Mouse (Mus musculus): Measurements from ENCODE around the gene Galnt2. TPM values are rescaled to one million over a fixed set of nuclear protein-coding genes. Genes with fewer than 3 reads are reported as not detected.

Gene Galnt2
- polyA plus RNA-seq, 1 experiment from 2014 or later: 84.8 TPM

DNA sequence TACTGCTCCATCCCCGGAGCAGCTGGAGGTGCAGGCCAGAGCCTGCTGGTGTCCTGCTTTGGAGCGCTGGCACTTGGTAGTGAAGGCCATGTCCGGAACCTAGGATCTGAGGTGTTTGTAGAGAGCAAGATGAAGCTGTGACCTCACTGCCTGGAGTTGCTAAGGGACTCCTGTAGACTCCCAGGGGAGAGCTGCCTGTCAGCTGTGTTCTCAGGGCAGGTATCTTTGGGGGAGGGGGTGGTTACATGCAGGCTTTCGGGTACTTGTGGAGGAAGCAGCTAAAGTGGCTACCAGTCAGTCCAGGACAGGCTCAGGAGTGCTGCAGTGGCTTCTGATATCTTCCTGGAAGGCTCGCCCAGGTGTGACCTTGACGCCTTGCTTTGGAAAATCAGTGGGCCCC is 8.2 kb downstream of the Galnt2 start:
- H3K9ac ChIP-seq: no peak overlapping the region
- H3K27me3 ChIP-seq: no peaks in the 10 kb centered on the region
- H3K36me3 ChIP-seq: peaks cover 7% of the 10 kb centered on the region; the same call in 1 of the 2 replicates
- H3K4me1 ChIP-seq: peaks cover 56% of the 10 kb centered on the region
- H3K4me2 ChIP-seq (replicated peaks): no peak overlapping the region
- 81% methylated on average over 6 of the region's 6 CpGs for WGBS
- ATAC-seq (ENCODE audit: low FRiP score): no peak
- 0 out of 2 replicates have a peak, but pooled peaks cover 3% of the 10 kb centered on the region for H3K9me3 ChIP-seq (replicated peaks)
- H3K4me3 ChIP-seq: no peak overlapping the region
- no peak overlapping the region for H3K27ac ChIP-seq

GRCm38 (mm10) chr8:124240932-124241331 is 9.7 kb downstream of the Galnt2 start:
- H3K27me3 ChIP-seq: no peaks in the 10 kb centered on the region

DNA sequence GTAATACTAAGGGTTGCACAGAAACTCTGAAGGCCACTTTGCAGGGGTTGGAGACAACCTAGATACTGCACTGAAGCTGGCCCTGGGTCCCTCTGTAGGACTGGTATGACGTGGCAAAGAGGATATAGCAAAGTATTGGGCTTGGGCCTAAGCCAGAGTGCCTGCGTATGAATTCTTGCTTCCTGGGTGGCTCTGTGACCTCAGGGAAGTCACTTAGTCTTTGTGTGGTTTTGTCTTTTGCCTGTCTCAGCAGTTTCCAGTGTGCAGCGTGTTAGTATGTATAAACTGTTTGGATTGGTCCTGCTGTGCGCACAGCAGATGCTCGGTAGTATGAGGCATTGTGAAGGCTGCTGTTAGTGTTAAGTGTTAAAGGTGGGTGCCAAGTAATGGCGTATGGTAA is 11.0 kb downstream of the Galnt2 start:
- WGBS: 86% methylated on average over 6 of the region's 6 CpGs
- ATAC-seq (ENCODE audit: low FRiP score): no peak
- H3K4me2 ChIP-seq (replicated peaks): no peak overlapping the region
- H3K4me3 ChIP-seq: no peak overlapping the region
- no peak overlapping the region for H3K27ac ChIP-seq
- H3K4me1 ChIP-seq: peaks cover 38% of the 10 kb centered on the region
- peaks cover 12% of the 10 kb centered on the region; the same call in 1 of the 2 replicates for H3K36me3 ChIP-seq
- H3K27me3 ChIP-seq: no peaks in the 10 kb centered on the region
- 0 out of 2 replicates have a peak, but pooled peaks cover 3% of the 10 kb centered on the region for H3K9me3 ChIP-seq (replicated peaks)
- no peak overlapping the region for H3K9ac ChIP-seq

More at GRCm38 (mm10) chr8:124240932-124241331, 9.7 kb downstream of the Galnt2 start:
- peak overlapping the region; percentile 64 for H3K27ac ChIP-seq
- H3K9ac ChIP-seq: no peak overlapping the region
- H3K4me3 ChIP-seq: no peak overlapping the region
- 70% methylated on average over 8 of the region's 8 CpGs for WGBS
- H3K36me3 ChIP-seq: peaks cover 12% of the 10 kb centered on the region; the same call in 1 of the 2 replicates
- 0 out of 2 replicates have a peak, but pooled peaks cover 3% of the 10 kb centered on the region for H3K9me3 ChIP-seq (replicated peaks)
- ATAC-seq (ENCODE audit: low FRiP score): no peak
- peaks cover 47% of the 10 kb centered on the region for H3K4me1 ChIP-seq
- no peak overlapping the region for H3K4me2 ChIP-seq (replicated peaks)

DNA sequence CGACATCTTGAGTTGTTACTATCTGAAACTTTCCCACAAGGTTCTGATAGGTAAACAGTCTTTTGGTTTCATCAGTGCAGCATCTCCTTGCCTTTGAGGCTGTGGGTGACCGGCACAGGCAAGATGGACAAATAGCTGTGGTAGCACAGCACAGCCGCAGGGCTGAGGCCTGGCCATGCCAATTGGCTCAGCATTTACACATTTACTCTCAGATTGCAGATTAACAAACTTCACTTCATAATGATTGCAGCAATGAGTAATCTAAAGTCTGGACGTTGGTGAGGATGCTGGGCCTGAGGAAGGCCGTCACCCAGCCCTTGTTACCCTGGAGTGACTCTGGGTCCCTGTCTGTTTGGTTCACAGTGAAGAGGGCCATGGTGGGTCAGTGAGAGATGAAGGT is 11.7 kb downstream of the Galnt2 start:
- Histone ChIP-seq H3K4me2 (replicated peaks) (no peak overlapping the region), H3K9me3 (replicated peaks) (0 out of 2 replicates have a peak, but pooled peaks cover 3% of the 10 kb centered on the region), H3K4me3 (no peak overlapping the region), H3K27ac (no peak overlapping the region), H3K27me3 (no peaks in the 10 kb centered on the region), H3K36me3 (peaks cover 12% of the 10 kb centered on the region; the same call in 1 of the 2 replicates), H3K9ac (no peak overlapping the region), H3K4me1 (peaks cover 36% of the 10 kb centered on the region)
- WGBS: 96% methylated on average over 5 of the region's 5 CpGs
- no peak for ATAC-seq (ENCODE audit: low FRiP score)

DNA sequence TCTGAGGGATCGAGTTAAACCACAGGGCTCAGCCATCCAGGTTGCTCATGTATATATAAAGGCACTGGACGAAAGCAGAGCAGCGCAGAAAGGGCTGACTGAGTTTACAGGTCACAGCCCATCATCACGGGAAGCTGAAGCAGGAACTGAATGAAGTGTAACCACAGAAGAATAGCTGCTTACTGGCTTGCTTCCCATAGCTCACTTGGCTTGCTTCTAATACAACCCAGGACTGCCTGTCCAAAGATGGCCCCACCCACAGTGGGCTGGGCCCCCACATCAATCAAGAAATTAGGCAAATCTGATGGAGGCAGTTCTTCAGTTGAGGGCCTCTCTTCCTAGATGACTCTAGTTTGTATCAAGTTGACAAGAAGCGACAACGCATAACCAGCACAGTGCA is 16.4 kb downstream of the Galnt2 start:
- WGBS: 84% methylated on average over 6 of the region's 6 CpGs
- H3K36me3 ChIP-seq: peaks cover 12% of the 10 kb centered on the region; the same call in 1 of the 2 replicates

DNA sequence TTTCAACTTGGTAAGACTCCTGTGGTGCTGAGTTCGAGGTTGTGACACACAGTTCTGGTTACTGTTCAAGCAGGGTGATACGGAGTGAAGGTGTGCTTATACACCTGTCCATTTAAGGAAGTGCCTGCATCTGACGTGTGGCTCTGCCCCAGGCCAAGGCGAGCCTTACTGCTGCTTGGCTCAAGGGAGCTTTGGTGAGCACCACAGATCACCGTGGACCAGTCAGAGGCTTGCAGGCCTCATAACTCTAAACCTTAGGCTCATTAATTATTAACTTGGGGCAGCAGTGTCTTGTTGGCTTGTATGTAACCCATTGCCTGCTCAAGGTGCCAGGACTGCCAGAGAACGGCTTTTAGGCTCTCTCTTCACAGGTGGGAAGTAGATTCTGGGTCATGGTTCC is 17.5 kb downstream of the Galnt2 start:
- 92% methylated on average over 6 of the region's 6 CpGs for WGBS
- 0 out of 2 replicates have a peak, but pooled peaks cover under 1% of the 10 kb centered on the region for H3K9me3 ChIP-seq (replicated peaks)
- H3K36me3 ChIP-seq: peaks cover 12% of the 10 kb centered on the region; the same call in 1 of the 2 replicates
- no peak for ATAC-seq (ENCODE audit: low FRiP score)
- no peak overlapping the region for H3K9ac ChIP-seq
- H3K4me3 ChIP-seq: no peak overlapping the region
- no peak overlapping the region for H3K27ac ChIP-seq
- peaks cover 23% of the 10 kb centered on the region for H3K4me1 ChIP-seq
- no peaks in the 10 kb centered on the region for H3K27me3 ChIP-seq
- no peak overlapping the region for H3K4me2 ChIP-seq (replicated peaks)

More for the DNA sequence above, 16.4 kb downstream of the Galnt2 start:
- no peak overlapping the region for H3K4me2 ChIP-seq (replicated peaks)
- H3K27me3 ChIP-seq: no peaks in the 10 kb centered on the region
- no peak for ATAC-seq (ENCODE audit: low FRiP score)
- no peak overlapping the region for H3K27ac ChIP-seq
- H3K4me1 ChIP-seq: peaks cover 16% of the 10 kb centered on the region
- 0 out of 2 replicates have a peak, but pooled peaks cover 3% of the 10 kb centered on the region for H3K9me3 ChIP-seq (replicated peaks)
- H3K4me3 ChIP-seq: no peak overlapping the region
- H3K9ac ChIP-seq: no peak overlapping the region

DNA sequence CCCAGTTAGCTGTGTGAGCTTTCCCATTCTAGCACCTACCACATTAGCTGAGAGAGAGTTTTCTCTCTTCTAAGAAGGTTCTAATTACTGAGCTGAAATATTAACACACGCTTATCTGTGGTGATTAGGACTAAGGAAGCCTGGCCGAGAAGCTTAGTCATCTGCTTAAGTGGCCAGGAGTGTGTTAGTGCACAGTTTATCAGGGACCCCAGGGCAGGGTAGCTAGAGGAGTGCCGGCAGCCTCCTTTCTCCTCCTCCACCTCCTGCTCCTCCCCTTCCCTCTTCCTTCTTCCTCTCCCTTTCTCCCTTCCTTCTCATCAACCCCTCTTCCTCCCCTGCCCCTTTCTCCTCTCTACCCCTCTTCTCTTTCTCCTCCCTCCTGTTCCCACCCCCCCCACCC is 19.1 kb downstream of the Galnt2 start:
- Histone ChIP-seq H3K36me3 (no peaks in the 10 kb centered on the region), H3K27me3 (no peaks in the 10 kb centered on the region), H3K4me3 (no peak overlapping the region), H3K27ac (no peak overlapping the region), H3K4me1 (peaks cover 23% of the 10 kb centered on the region), H3K4me2 (replicated peaks) (no peak overlapping the region), H3K9me3 (replicated peaks) (no peaks in the 10 kb centered on the region), H3K9ac (no peak overlapping the region)
- ATAC-seq (ENCODE audit: low FRiP score): no peak
- WGBS: 40% methylated on average over 3 of the region's 3 CpGs

- no peak overlapping the region for H3K4me3 ChIP-seq
- H3K36me3 ChIP-seq: no peaks in the 10 kb centered on the region
- WGBS: 21% methylated on average over 4 of the region's 4 CpGs
- no peak overlapping the region for H3K4me2 ChIP-seq (replicated peaks)
- H3K27me3 ChIP-seq: no peaks in the 10 kb centered on the region
- ATAC-seq (ENCODE audit: low FRiP score): no peak
- no peaks in the 10 kb centered on the region for H3K9me3 ChIP-seq (replicated peaks)
- no peak overlapping the region for H3K9ac ChIP-seq
- peaks cover 25% of the 10 kb centered on the region for H3K4me1 ChIP-seq
- H3K27ac ChIP-seq: no peak overlapping the region
Measured at GRCm38 (mm10) chr8:124250785-124251184, 19.6 kb downstream of the Galnt2 start.

DNA sequence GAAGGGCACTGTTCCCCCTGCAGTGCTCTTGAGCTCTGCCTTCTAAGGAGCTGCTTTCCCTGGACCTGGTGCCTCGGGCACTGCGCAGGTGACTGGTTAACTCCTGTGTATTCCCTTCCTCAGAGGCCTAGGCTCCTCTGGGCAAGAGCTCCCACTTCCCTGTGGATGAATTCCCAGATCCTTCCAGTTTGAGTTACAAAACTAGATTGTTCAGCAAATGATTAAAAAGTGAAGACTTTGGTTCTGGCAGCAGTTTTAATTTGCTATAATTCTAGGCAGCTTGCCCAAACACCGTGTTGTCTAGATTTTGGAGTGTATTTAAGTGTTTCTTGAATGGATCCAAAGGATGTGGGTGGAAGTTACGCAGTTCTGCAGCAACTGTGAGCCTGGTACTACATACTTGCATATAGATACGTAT is 21.4 kb downstream of the Galnt2 start:
- Histone ChIP-seq H3K4me2 (replicated peaks) (no peak overlapping the region), H3K9ac (no peak overlapping the region), H3K27me3 (no peaks in the 10 kb centered on the region), H3K9me3 (replicated peaks) (no peaks in the 10 kb centered on the region), H3K4me3 (no peak overlapping the region), H3K27ac (no peak overlapping the region), H3K36me3 (no peaks in the 10 kb centered on the region), H3K4me1 (peaks cover 42% of the 10 kb centered on the region)
- 91% methylated on average over 5 of the region's 5 CpGs for WGBS
- ATAC-seq (ENCODE audit: low FRiP score): no peak

DNA sequence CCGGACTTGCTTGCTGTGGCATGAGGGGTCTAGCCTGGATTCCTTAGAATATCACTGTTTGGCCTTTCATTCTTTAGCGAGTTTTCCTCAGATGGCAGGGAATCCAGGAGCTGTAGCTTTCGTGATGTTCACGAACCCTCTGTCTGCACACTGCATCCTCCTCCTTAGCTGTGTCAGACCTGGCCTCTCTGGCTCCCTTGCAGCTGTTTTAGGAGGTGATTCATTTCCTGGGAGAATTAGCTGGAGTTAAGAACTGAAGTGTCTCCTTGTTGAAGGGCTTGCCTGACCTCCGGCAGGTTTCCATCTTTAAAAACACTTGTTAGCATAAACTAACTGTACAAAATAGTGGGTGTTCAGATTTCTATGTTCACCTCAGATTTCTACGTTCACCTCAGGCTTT is 22.7 kb downstream of the Galnt2 start:
- H3K27me3 ChIP-seq: no peaks in the 10 kb centered on the region
- H3K4me2 ChIP-seq (replicated peaks): no peak overlapping the region
- H3K9ac ChIP-seq: no peak overlapping the region
- WGBS: 92% methylated on average over 6 of the region's 6 CpGs
- H3K4me1 ChIP-seq: peaks cover 51% of the 10 kb centered on the region
- no peak overlapping the region for H3K27ac ChIP-seq
- H3K9me3 ChIP-seq (replicated peaks): no peaks in the 10 kb centered on the region
- H3K36me3 ChIP-seq: no peaks in the 10 kb centered on the region
- ATAC-seq (ENCODE audit: low FRiP score): no peak
- H3K4me3 ChIP-seq: no peak overlapping the region

DNA sequence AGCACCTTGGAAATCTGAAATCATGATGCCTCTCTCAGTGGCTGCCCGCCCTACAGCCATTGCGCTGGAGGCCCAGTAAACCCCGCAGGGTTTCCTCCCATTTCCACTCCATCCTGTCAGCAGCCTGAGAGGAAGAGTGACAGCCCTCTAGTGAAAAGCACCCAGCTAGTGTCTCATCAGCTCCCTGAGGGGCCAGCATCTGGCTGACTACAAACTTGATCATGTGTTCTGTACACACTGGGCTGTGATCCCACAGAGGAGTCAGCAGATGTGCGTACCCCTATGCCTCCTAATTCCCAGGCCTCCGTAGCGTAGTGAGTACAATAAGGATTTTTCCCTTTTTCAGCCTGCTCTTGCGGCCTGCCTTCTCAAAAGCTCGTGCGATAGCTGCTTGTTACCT is 25.6 kb downstream of the Galnt2 start:
- no peaks in the 10 kb centered on the region for H3K27me3 ChIP-seq
- H3K36me3 ChIP-seq: no peaks in the 10 kb centered on the region
- H3K4me3 ChIP-seq: no peak overlapping the region
- peak overlapping the region; percentile 57 for H3K27ac ChIP-seq
- peaks cover 58% of the 10 kb centered on the region for H3K4me1 ChIP-seq
- WGBS: 76% methylated on average over 9 of the region's 9 CpGs
- H3K9me3 ChIP-seq (replicated peaks): no peaks in the 10 kb centered on the region
- H3K9ac ChIP-seq: no peak overlapping the region
- ATAC-seq (ENCODE audit: low FRiP score): peak; percentile 45; the same call in 1 of the 2 replicates
- no peak overlapping the region for H3K4me2 ChIP-seq (replicated peaks)

- Histone ChIP-seq H3K9ac (no peak overlapping the region), H3K9me3 (replicated peaks) (no peaks in the 10 kb centered on the region), H3K4me3 (no peak overlapping the region), H3K27me3 (no peaks in the 10 kb centered on the region), H3K4me1 (peaks cover 62% of the 10 kb centered on the region), H3K27ac (peak overlapping the region; percentile 57), H3K4me2 (replicated peaks) (no peak overlapping the region), H3K36me3 (no peaks in the 10 kb centered on the region)
- ATAC-seq (ENCODE audit: low FRiP score): no peak
- 49% methylated on average over 10 of the region's 10 CpGs for WGBS
Measured at GRCm38 (mm10) chr8:124257363-124257762, 26.2 kb downstream of the Galnt2 start.

DNA sequence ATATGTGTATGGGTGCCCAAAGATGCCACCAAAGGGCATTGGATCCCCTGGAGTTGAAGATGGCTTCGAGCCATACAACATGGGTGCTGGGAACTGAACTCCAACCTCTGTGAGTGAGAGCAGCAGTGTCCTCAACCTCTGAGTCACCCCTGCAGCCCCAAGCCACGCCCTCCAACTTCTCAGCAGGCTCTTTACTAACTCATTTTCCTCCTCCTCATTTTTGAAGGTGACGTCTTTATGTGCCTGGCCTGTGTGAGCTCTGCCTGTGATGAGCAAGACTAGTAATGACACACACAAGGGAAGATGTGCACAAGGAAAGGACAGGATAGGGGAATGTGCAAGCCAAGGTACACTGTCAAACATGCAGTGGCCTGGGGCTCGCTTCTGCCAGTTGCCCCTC is 28.0 kb downstream of the Galnt2 start:
- Histone ChIP-seq H3K9me3 (replicated peaks) (no peaks in the 10 kb centered on the region), H3K36me3 (no peaks in the 10 kb centered on the region), H3K4me2 (replicated peaks) (no peak overlapping the region), H3K9ac (no peak overlapping the region), H3K4me3 (no peak overlapping the region), H3K27me3 (no peaks in the 10 kb centered on the region), H3K27ac (no peak overlapping the region), H3K4me1 (peaks cover 74% of the 10 kb centered on the region)
- 85% methylated on average over 4 of the region's 4 CpGs for WGBS
- ATAC-seq (ENCODE audit: low FRiP score): no peak
